Mouse (Mus musculus) thymus, postnatal 0 days (tissue): ENCODE measurements at regions not wholly inside any gene's neighbourhood (a gene's known extent, or its start where the extent isn't known, plus 50 kb on each side); places are given as distances from the start of the nearest gene placed in this dataset.

ENCODE experiments used
- DNase-seq: peaks from one replicate; pipeline ENCODE4 v3.0.0-alpha.2; 2015; ENCODE audit warnings: low spot score

DNA sequence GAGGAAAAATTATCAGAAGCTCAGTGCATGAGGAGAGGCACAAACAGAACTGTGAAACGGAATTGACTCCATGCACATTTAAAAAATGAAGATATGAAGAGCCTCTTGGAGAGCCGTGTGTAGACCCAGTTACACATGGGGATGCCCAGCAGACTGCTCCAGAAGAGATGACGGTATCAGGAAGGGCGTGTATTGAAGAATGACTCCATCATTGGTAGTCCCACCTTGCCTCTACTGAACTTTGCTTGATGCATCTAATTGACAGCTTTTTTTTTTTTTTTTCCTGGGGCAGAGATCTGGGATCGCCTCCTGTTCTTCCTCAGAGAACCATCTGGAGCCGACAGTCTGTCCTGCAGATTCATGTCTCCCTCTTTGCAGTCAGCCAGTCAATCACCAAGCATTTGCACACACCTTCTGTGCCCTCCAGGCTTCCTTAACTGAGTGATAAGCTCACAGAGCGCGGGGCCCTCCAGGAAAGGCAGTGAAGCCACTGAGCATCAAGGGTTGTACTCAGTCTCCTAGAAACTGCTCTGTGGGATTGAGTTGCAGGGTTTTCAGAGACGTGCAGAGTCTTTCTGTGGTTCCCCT lies 57.6 kb upstream of the D1Pas1 start:
- no peak for DNase-seq

- DNase-seq, result no peak
Observed at GRCm38 (mm10) chr1:186909073-186909472, 58.1 kb upstream of the D1Pas1 start.

DNA sequence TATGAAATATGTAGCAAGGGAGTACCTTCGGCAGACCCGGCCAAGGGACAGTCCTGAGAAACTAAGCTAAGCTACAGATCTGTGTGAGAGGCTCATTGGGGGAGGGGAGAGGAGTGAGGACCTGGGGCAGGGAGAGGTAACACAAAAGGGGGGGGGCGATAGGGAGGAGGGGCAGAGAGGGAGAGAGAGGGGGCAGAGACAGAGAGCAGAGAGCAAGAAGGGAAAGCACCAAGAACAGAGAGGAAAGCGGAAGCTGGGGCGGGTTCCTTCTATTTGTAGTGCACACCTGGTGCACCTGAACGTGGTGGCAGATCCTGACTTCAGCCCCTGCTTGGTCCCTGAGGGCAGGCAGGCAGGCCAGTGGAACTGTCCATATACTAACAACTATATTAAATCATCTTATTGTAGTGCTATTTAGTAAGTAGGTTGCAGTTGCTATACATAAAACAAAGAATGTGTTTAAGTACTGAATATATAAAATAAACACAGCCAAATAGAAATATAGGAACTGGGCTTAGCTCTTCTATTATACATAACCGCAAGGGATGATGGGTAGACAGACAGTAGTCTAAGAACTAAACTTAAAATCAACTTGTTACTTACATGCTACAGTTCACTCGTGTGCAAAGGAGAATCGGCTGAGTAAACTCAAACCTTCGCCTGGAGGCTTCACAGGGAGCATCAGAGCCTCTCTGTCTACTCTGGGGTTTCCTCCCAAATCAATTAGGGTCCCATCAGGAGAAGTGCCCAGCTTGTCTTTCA lies 59.6 kb upstream of the D1Pas1 start:
- DNase-seq, result no peak

- DNase-seq, result no peak
Observed at GRCm38 (mm10) chr1:186905942-186906341, 61.3 kb upstream of the D1Pas1 start.

GRCm38 (mm10) chr1:186901548-186901947 lies 65.7 kb upstream of the D1Pas1 start:
- DNase-seq, result no peak

DNA sequence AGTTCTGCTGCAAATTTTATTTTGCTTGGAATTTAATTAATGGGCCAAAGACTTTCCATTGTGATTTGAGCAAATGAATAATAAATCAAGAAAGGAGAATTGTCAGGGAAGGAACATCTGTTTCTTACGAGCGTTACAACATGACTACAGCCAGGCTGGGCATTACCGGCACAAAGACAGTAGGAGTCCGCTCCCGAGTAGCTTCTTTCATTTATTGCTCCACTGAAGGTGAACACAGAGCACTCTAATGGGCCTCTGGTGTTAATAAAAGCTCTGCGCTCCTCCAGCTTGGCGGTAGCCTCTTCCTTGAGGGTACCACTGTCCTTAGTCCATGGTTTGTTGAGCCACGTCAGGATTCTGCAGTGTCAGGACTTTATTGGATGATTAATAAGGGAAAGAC lies 69.0 kb upstream of the D1Pas1 start:
- no peak for DNase-seq

DNA sequence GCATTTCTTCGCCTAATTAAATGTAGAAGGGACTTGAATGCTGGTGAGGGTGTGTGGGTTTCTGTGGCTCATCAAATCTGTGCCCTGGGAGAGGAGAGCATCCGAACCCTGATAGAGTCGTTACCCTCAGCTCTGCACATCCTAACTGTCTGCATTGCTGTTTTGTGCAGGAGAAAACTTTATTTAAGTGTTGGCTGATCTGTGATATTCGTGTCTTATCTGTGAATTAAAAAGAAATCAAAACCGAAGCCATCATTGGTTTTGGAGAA lies 77.7 kb upstream of the D1Pas1 start:
- DNase-seq, result no peak

DNA sequence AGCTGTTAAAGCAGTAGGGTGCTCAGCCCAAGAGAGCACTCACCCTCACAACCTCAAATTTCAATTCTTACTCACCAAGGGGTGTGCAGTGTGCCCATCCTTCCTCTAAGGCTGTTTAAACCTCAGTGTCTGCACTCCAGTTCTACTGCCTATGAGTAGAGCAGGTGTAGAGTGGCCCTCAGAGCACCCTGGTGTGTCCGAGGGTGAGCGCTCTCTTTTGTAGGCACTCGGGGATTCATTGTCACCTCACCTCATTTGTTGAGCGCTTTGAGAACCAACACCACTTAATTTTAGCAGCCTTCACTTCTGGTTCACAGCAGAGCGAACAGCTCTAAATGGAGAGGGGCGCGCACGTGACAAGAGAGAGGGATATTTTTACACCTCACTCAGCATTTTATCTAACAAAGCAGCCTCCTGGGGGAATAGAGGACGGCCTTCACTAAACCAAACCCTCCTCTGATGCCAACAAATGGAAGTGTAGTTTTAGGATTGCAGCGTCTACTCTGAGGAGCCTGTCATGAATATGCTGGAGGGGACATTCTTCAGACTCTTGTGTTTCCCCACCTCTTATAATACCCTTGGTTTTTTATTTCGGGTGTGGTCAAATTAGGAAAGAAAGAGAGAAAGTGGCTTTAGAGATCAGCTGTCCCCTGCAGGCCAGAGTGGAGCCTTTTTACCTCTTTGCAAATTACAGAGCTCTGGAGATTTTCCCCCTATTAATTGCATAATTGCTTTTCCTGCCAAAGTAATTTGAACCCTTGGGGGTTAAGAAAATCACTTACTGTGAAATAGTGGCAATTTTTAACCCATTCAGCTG lies 78.2 kb upstream of the D1Pas1 start:
- no peak for DNase-seq

DNA sequence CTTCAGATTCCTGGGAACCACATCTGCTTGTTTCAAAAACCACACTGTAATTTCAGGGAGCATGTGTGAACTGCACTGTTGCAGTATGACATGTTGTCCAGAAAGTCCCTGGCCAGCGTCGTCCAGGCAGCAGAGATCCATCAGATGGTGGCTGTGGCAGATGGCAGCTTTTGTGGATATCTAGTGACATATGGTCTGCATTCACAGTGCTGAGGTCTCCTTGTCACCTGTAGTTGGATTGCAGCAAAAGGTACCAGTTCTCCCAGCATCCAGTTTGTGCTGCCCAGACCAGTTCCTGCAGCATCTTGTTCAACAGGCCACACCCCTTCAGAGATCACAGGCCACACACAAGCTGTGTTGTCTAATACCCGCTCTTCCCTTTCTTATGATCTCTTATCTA lies 80.1 kb upstream of the D1Pas1 start:
- no peak for DNase-seq

- DNase-seq, result no peak
Observed at GRCm38 (mm10) chr1:186880391-186880790, 86.8 kb upstream of the D1Pas1 start.

DNA sequence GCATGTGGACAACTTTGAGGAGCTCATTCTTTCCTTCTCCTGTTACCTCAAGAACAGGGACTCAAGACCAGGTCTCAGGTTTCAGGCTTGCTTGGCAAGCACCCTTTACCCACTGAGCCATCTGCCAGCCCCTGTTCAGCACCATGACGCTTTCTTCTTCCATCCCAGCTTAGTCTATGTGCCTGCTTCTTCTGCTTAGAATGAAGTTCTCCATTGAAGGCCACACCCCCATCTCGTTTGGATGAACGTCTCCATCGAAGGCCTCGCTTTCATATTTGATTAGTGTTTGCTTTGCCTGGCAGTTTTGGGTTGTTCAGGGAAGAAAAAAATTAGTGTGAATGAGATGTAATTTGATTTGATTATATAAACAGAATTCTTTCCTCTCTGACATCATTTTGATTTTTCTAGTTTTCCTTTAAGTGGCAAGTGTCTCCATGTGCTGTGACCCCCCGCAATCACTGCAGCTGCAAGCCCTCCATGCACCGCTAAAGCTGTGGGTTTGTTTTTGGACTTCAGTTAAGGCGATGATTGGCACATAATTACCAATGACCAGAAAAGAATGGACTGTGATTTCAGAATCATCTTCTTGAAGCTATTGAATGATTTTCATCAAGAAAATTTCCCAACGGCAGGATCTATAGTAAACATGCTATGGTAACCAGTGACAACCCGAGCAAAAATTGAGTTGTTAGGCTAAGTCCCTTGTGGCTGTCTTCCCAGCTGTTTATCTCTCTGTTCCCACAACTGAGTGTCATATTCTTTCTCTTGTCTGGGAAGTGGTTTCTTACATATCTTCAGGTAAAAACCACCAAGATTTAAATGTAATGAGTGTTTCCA lies 106.4 kb upstream of the D1Pas1 start:
- no peak for DNase-seq

- DNase-seq, result no peak
Observed at GRCm38 (mm10) chr1:186858285-186858684, 108.9 kb upstream of the D1Pas1 start.

DNA sequence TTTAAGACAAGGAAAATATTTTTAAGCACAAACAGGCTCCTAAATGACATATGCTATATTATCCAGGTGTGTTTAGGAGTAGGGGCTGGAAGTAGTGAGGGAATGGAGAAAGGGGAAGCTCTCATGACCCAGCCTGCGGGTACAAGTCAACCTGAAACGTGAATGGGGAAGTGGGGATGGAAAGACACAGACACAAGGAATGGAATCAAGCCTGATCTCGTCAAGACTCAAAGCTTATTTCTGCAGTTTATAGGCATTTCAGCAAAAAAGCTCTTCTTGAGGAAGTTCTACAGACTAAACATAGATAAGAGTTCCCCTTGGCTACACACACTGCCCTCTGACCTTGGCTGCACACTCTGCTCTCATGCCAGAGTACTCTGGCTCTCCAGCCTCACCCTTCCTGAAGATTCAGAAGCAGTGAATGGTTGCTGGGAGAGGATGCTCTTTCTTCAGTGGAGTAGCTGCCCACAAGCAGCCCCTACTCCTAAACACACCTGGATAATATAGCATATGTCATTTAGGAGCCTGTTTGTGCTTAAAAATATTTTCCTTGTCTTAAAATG lies 106.4 kb upstream of the Rrp15 start:
- no peak for DNase-seq

DNA sequence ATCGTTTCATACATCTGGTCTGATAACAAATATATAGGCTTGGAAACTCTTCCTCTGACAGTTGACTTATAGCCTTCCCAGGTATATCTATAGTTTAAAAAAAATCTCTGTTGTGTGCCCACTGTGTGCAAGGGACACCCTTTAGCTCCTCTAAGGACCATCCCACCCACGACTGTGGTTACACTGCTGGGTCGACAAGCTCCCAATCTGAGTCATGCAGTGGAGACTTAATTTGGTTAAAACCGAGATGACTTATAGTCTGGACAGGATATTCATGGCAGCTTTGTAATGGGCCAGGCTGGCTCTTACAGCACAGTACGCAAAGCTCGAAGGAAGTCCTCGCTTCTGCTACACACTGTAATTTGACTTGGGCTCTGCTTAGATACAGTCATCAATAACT lies 96.1 kb upstream of the Rrp15 start:
- no peak for DNase-seq

DNA sequence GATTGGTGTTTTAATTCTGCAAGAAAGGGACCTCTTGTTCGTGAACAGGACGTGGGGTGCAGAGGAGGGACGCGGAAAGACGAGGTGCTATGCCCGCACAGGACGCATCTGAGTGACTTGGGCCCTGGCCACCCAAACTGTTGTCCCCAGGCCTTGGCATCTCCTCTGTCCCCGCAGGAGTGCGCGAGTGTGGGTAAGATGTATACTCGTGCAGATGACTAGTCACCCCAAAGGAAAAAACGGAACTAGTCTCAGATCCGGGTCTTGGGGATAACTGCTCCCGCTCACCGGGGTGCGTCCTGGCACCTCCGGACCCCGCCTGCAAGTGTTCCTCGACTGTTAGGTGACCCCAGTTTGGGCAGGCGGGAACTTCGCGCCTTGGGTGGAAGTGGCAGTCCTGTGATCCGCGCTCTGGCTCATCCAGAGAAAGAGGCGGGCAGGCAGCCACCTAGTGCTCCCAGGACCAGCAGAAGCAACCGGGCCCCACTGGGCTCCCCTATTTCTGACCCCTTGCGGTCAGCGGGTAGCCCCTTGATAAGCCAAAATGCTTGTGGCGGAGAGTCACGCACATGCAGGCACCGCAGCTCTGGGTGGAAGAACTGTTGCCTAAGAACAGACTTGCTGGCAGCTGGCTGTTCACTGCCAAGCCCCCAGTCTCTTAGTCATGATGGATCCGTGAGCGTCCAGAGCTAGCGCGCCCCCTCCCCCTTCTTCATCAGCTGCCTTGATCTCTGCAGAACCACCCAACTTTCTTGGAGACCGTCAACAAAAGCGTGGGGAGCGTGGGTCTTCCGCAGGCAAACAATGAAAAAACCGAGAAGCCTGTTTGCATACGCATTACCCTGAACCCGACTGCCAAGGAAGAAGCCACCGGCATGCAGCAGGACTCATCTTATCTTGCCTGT lies 85.0 kb upstream of the Rrp15 start:
- DNase-seq, result no peak

DNA sequence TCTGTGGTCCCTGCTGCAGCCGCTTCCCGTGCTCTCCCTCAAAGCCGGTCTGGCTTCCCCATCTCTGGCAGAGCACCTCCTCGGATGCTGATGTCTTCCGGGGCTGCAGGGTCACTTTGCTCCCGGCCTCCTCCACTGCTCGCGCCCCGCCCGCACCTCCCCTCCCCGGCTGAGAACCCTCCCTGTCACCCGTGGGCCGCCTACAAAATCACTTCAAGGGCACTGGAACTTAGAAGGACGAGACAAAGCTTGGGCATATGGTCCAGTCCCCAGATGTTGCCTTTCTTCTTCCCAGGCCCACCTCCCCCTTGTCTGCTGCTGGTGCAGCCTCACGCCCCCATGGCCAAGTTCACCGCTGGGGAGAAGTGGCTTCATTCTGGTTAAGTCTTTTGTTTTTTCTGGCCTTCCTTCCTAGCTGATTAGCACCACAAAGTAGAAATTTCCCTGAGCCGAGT lies 84.3 kb upstream of the Rrp15 start:
- DNase-seq, result no peak

DNA sequence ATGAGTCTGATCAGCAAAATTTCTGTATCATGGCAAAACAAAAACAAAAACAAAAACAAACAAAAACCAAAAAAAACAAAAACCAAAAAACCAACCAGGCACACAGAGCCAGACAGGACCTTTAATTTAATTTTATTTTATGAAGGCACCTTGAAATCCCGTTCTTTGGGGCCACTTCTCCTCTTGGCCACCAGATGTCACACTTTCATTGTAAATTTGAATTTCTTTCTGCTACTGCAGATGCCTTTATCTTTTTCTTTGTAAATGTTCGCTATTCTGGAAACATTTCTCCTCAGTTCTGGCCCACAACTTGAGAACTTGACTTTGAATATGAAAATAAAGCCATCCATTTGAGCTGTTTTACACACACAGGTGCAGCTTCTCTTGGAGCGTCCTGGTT lies 78.6 kb upstream of the Rrp15 start:
- peak; percentile 13 for DNase-seq

DNA sequence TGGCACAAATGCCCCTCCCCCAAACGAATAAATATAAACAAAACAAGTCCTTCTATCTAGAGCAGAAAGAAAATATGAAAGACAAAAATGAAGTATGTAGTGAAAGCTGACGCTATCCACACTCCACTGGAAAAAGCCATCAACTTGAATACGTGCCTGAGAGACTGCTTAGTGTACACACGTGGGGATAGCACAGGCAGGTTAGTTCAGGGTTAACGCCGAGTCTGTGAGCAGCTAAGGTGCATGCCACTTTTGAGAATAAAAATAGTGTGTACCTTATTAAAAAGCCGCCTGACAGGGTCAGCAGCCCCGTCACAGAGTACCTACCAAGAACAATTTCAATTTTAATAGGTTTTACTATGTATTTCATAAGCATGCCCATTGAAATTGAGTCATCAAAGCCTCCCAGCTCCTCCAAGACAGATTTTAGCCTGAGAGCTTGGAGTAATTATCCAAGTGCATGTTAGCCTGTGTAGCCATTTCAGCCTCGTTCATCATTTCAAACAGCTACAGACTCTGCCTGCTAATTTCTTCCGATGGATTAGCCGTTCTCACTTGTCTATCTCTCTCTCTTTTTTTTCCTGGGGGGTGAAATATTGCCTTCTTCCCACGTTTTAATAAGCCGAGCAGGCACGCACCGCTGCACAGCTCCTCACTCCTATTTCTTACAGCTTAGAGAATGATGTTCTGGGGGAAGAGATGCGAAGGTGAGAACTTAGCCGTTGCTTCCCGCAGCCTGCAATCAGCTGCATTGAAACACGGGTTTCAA lies 59.2 kb upstream of the Rrp15 start:
- no peak for DNase-seq

- DNase-seq, result no peak
Observed at GRCm38 (mm10) chr1:186804451-186804850, 55.3 kb upstream of the Rrp15 start.
